Mouse (Mus musculus) cerebellum, postnatal 14 days (tissue): ENCODE measurements around the gene Gm15091.
"Not testable (repeated sequence)": the region's sequence is repeated elsewhere in the genome, so short reads cannot be mapped to it uniquely, and the experiment has no call there.

Experiments
- DNase-seq, 2 experiments: peaks; one replicate each; pipeline ENCODE4 v3.0.0; 2021; ENCODE audit warnings: mixed read lengths in 2 of 2

Gm15091 gene

GRCm38 (mm10) chrX:149941355-149941754 lies at the start of gene Gm15091:
Gm15091 (plus strand) TSS chrX:149941655.
- not testable (repeated sequence) for DNase-seq
